Mouse (Mus musculus) forebrain, embryonic 10.5 days (tissue): ENCODE measurements around the gene Gm44790. TPM values are rescaled to one million over a fixed set of nuclear protein-coding genes. Genes with fewer than 3 reads are reported as not detected.

Experiments used
- DNase-seq: peaks from one replicate; pipeline ENCODE4 v3.0.0-alpha.2; 2017; ENCODE audit warnings: low spot score; ENCODE audit errors: extremely low spot score
- H3K27ac ChIP-seq: fragments of 300-500 bp; sonication (generic); 2 replicates; pipeline ENCODE4 v1.5.1; 2016; ENCODE audit warnings: mild to moderate bottlenecking
- H3K27me3 ChIP-seq: fragments of 300-500 bp; sonication (generic); 2 replicates; pipeline ENCODE4 v1.6.1; 2016; ENCODE audit warnings: mild to moderate bottlenecking; ENCODE audit not compliant: poor library complexity, severe bottlenecking
- H3K36me3 ChIP-seq: fragments of 300-500 bp; sonication (generic); replicated peaks from 2 replicates; pipeline ENCODE4 v1.6.1; 2016; ENCODE audit warnings: mild to moderate bottlenecking, moderate library complexity
- H3K4me1 ChIP-seq: fragments of 300-500 bp; sonication (generic); 2 replicates; pipeline ENCODE4 v1.6.1; 2016
- H3K4me3 ChIP-seq: fragments of 300-500 bp; sonication (generic); 2 replicates; pipeline ENCODE4 v1.5.1; 2016; ENCODE audit warnings: mild to moderate bottlenecking, moderate library complexity
- H3K9me3 ChIP-seq: fragments of 300-500 bp; sonication (generic); 2 replicates; pipeline ENCODE4 v1.6.1; 2016; ENCODE audit warnings: mild to moderate bottlenecking, moderate library complexity
- WGBS: fragments of 180-500 bp; shearing (Covaris S2); methylation state at CpG from one replicate; pipeline ENCODE4 v1.1.7; 2016; 5-methylcytosine and 5-hydroxymethylcytosine counted together
- polyA plus RNA-seq: library from polyadenylated mRNA; unstranded; fragments of >200 nt; fragmentation: Nextera tagmentation; extraction: Ambion mirVana; gene quantifications from 2 replicates; pipeline ENCODE4 v1.2.1, GENCODE M21; 2016

The Gm44790 gene
- polyA plus RNA-seq, 1 experiment from 2014 or later = 0.83 TPM

DNA sequence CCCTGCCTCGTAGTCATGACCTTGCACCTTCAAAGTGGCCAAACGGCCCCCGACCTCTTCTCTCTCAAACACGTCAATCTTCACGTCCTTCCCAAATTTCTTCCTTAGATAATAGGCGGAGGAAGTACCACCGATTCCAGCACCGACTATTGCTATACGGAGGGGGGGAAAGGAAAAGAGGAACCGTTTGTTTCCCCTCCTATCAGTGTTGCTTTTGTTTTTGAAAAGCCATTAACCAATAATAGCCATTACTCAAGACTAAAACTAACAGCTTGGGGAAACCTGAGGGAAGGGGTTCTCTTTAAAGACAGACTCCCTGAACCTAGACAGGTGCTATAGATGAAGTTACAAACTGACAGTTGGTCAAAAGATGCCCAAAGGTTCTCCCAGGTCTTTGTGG lies 30.5 kb upstream of the Gm44790 start:
- peaks cover 34% of the 10 kb centered on the region for H3K4me1 ChIP-seq
- WGBS = 47% methylated on average over 10 of the region's 10 CpGs

DNA sequence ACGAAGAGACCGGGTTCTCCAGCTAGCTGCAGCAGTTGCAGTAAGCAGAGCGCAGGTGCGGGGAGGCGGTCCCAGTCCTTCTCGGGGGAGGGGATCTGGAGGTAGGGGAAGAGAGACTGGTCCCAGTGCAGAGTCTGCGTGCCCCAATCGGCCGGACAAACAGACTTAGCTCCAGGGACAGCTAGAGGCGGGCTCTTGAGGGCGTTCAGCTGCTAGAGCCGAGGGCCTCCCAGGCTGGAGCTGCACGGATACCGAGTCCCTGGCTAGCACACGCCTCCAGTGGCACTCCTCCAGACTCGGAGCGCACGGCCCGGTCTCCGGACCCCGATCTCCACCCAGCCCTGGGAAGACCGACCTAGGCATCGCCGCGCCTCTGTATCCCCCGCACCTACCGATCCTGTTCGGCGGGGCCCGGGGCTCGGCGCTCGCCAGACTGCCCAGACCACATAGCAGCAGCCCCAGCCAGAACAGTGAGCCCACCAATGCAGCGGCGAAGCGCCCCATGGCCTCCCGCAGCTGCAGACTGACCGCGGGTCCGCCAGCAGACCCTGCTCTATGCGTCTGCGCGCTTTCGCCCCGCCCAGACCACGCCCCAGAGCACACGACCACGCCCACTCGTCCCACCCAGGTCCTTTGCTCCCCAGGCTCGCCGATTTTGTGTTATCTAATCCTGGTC lies 29.7 kb upstream of the Gm44790 start, which contains the start of gene Pcyox1:
Gene Pcyox1 (minus strand): TSS at position 574 of the 676 bp plus-strand sequence.
- H3K27ac ChIP-seq = peak within 1 kb of the TSS; percentile 93
- peak within 1 kb of the TSS; percentile 94 for H3K4me3 ChIP-seq
- DNase-seq = peak; percentile 88
- H3K36me3 ChIP-seq = peaks cover 27% of the 10 kb centered on the region
- H3K27me3 ChIP-seq = peaks cover 16% of the 10 kb centered on the region
- under 1% methylated on average over 51 of the region's 51 CpGs for WGBS
- H3K9me3 ChIP-seq = no peaks in the 10 kb centered on the region
- peaks cover 34% of the 10 kb centered on the region for H3K4me1 ChIP-seq

More for the DNA sequence above, 30.5 kb upstream of the Gm44790 start:
- peak overlapping the region; percentile 93 for H3K27ac ChIP-seq
- H3K4me3 ChIP-seq = peak overlapping the region; percentile 94
- no peaks in the 10 kb centered on the region for H3K9me3 ChIP-seq
- peaks cover 16% of the 10 kb centered on the region for H3K27me3 ChIP-seq
- H3K36me3 ChIP-seq = peaks cover 34% of the 10 kb centered on the region
- DNase-seq = no peak

DNA sequence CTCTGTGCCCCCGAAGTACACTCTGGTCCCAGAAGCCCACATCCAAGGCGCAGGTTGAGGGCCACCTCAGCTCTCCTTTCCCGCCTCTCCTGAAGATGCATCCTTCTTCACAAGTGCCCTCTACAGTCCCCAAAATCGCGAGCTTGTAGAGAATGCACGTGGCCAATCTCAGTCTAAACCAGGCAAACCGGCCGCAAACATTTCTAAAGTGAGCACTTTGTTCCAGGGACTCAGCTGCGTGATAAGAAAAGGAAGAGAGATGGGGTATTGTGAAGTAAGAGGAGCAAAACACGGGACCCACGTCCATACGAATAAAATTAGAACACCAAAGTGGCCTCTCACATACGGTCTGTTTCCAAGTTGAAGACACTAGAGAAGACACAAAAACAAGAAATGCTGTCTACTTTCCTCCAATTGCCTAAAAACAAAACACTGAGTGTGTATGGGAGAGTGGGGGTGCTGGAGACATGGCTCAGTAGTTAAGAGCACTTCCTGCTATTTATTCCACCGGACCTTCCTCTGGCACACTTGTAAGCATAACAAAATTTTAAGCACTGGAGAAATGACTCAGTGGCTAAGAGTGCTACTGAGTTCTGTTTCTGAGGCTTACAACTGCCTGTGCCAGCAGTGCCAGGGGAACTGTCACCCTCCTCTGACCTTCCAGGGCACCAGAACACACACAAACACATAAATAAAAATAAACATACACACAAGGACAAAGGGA lies 29.0 kb upstream of the Gm44790 start:
- DNase-seq = no peak
- Histone ChIP-seq H3K4me1 (peaks cover 34% of the 10 kb centered on the region), H3K36me3 (peaks cover 20% of the 10 kb centered on the region), H3K4me3 (peak overlapping the region; percentile 94), H3K27me3 (peaks cover 16% of the 10 kb centered on the region), H3K9me3 (no peaks in the 10 kb centered on the region), H3K27ac (peak overlapping the region; percentile 93)
- WGBS = 8% methylated on average over 14 of the region's 14 CpGs

DNA sequence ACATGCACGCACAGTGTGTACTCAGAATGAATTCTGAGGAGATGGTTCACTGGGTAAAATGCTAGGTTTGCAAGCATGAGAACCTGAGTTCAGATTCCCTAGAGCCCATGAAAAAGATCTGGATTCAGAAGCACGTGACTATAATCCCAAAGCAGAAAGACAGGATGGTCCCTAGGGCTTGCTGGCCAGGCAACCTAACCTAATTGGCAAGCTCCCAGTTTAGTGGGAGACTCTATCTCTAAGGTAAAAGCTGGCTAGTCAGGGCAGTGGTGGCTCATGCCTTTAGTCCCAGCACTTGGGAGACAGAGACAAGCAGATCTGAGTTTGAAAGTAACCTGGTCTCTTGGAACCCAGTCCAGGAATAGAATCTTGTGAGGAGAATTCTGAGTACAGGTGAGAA lies 27.5 kb upstream of the Gm44790 start:
- no peak for DNase-seq
- Histone ChIP-seq H3K27me3 (peaks cover 16% of the 10 kb centered on the region), H3K27ac (no peak overlapping the region), H3K36me3 (peaks cover 6% of the 10 kb centered on the region), H3K4me1 (peaks cover 34% of the 10 kb centered on the region), H3K9me3 (no peaks in the 10 kb centered on the region), H3K4me3 (no peak overlapping the region)
- 88% methylated on average over 2 of the region's 2 CpGs for WGBS

DNA sequence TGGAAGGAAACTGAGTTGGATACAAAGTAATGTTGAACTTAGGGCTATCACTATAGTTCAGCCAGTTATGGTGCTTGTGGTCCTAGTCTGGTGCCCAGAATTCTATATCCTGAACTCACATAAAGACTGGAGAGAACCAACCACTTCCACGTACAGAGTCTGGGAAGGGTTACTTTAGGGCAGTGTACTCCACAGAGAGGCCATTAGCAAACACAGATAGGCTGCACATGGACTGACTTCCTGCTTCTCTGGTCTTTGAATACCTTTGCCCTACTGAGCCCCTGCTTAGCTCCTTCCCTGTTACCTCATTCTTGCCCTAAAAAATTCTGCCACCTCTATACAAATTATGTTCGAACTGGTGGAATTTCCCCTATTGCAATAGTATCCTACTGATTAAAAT lies 26.5 kb upstream of the Gm44790 start:
- Histone ChIP-seq H3K4me1 (peaks cover 31% of the 10 kb centered on the region), H3K27me3 (peaks cover 16% of the 10 kb centered on the region), H3K36me3 (no peaks in the 10 kb centered on the region), H3K4me3 (no peak overlapping the region), H3K27ac (no peak overlapping the region), H3K9me3 (no peaks in the 10 kb centered on the region)
- WGBS = 86% methylated on average over 2 of the region's 2 CpGs
- no peak for DNase-seq

DNA sequence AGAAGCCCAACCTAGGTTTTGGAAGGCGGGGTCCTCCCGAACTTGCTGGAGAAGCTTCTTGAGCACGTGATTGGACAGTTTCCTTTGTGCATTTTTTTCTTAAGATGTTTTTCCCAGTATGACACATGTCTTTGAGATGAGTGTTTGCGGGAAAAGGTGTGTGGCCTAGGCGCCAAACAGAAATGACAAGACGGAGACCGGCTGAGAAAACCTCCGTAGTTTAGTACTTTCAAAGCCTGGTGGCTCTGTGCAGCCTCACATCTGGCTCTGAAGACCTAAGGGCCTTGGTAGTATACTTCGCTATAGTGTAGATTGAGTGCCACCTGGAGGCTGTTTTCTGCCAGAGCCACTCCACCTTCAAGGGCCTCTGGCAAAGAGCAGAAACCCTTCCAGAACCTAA lies 25.5 kb upstream of the Gm44790 start:
- peaks cover 24% of the 10 kb centered on the region for H3K4me1 ChIP-seq
- peak overlapping the region; percentile 37 for H3K4me3 ChIP-seq

DNA sequence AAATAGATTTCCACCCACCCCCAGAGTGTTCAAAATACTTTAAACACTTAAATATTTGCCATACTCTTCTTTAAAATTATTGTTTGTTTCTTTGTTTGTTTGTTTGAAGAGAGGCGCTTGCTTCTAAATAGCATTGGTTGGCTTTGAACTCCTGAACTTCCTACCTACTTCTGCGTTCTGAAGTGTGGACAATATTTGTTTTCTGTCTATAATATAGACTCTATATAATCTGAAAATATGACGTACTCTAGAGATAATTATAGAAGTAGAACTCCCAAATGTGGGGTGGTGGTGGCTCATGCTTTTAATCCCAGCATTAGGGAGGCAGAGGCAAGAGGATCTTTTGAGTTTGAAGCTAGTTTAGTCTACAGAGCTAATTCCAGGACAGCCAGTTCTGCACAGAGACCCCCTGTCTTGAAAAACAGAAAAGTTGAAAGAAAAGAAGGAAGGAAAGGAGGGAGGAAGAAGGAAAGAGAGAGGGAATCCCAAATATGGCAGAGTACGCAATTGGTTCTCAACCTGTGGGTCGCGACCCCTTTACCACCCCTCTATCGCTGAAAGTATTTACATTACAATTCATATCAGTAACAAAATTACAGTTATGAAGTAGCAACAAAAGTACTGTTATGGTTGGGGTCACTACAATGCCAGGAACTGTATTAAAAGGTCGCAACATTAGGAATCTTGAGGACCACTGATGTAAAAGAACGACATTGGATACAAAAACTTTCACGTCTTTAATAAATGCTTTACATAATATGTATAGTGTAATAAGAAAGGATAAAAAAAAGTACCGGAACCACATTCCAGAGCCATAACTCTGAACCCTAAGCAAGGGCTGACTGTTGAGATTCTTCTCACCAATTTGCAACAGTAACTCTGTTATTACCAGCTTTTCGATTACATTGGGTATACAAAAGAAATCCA lies 23.5 kb upstream of the Gm44790 start:
- H3K9me3 ChIP-seq = no peaks in the 10 kb centered on the region
- WGBS = 40% methylated on average over 12 of the region's 12 CpGs
- H3K4me1 ChIP-seq = peaks cover 22% of the 10 kb centered on the region
- H3K4me3 ChIP-seq = peak overlapping the region; percentile 70
- DNase-seq = no peak
- H3K27ac ChIP-seq = peak overlapping the region; percentile 98
- H3K36me3 ChIP-seq = peaks cover 18% of the 10 kb centered on the region
- peaks cover 12% of the 10 kb centered on the region for H3K27me3 ChIP-seq

More for the DNA sequence above, 25.5 kb upstream of the Gm44790 start:
- H3K36me3 ChIP-seq = no peaks in the 10 kb centered on the region
- peak; percentile 68 for DNase-seq
- H3K9me3 ChIP-seq = no peaks in the 10 kb centered on the region
- WGBS = 7% methylated on average over 9 of the region's 9 CpGs
- peaks cover 16% of the 10 kb centered on the region for H3K27me3 ChIP-seq
- H3K27ac ChIP-seq = peak overlapping the region; percentile 36; the same call in 1 of the 2 replicates

DNA sequence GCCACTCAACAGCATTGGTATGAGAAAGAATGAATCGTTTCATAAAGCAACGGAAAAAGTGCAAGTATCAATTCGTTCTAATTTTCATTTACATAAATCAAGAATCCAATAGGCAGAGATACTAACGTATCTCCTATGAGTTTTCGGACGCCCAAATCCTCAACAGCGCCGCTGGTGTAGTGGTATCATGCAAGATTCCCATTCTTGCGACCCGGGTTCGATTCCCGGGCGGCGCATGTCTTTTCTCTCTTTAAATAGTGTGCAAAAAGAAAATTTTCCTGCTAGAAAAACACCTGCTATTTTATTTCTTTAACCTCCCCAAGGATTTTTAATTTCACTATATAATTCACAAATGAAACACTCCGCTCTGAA lies 22.7 kb upstream of the Gm44790 start:
- DNase-seq = peak; percentile 88
- H3K9me3 ChIP-seq = no peaks in the 10 kb centered on the region
- H3K4me3 ChIP-seq = peak overlapping the region; percentile 70
- 1% methylated on average over 15 of the region's 15 CpGs for WGBS
- H3K4me1 ChIP-seq = peaks cover 22% of the 10 kb centered on the region
- H3K27ac ChIP-seq = peak overlapping the region; percentile 98
- peaks cover 4% of the 10 kb centered on the region for H3K27me3 ChIP-seq
- peaks cover 25% of the 10 kb centered on the region for H3K36me3 ChIP-seq

DNA sequence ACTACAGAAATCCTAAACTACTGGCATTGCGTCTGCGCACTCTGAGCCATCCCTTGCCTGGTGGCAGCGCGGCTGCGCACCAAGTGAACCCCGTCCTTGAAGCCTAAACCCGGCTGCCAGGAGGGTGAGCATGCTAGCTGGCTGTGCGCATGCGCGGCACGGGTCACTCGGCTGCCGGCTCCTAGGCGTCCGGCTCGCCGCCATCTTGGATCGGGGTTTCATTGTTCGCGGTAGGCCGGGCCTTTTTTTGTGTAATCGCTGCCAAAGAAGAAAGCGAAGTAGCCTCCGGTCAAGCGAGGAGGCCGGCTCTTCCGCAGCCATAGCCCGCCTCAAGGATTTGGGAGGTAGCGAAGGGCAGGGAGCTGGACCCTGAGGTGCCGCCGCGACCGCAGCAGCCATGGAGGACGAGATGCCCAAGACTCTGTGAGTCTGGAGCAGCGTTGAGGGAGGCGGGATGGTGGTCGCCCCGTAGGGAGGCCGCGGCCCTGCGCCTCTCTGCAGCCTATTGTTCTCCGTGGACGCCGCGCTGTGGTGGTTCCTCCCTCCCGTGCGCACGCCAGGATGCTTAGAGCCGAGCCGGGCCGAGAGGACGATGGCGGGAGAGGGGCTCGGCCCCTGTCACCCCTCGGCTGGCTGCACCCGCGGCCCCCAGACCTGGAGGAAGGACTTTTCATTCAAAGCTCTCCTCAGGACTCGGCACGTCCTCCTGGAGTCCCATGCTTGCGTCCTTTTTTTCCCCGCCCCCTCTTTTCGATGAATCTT lies 22.2 kb upstream of the Gm44790 start, which contains the start of gene Tia1:
Gene Tia1 (plus strand): TSS at position 120 of the 762 bp plus-strand sequence.
- WGBS = under 1% methylated on average over 62 of the region's 62 CpGs
- peak within 1 kb of the TSS; percentile 98 for H3K27ac ChIP-seq
- H3K4me1 ChIP-seq = peaks cover 22% of the 10 kb centered on the region
- H3K27me3 ChIP-seq = no peaks in the 10 kb centered on the region; the same call in 1 of the 2 replicates
- H3K9me3 ChIP-seq = no peaks in the 10 kb centered on the region
- H3K4me3 ChIP-seq = peak within 1 kb of the TSS; percentile 70
- DNase-seq = peak; percentile 97
- H3K36me3 ChIP-seq = peaks cover 31% of the 10 kb centered on the region

DNA sequence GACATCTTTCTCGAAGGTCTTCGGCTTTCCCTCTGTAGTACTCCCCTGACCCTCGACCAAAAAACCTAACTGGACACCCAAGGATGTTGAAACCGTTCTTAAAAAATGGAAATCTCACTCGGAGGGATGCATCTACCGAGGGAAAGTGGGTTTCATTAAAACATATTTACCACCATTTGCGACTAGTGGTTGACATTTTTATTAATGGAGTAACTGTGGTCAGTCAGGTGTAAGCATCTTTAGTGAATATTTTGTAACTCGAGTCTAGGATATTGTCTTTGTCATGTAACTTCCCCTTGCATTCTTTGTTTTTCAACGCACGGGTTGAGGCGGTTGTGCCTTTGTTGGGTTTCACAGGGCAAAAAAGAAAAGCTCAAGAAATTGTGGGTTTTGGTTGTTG lies 21.5 kb upstream of the Gm44790 start:
- DNase-seq = peak; percentile 24
- Histone ChIP-seq H3K27ac (peak overlapping the region; percentile 98), H3K36me3 (peaks cover 38% of the 10 kb centered on the region), H3K4me3 (peak overlapping the region; percentile 70), H3K4me1 (peaks cover 22% of the 10 kb centered on the region), H3K27me3 (no peaks in the 10 kb centered on the region; the same call in 1 of the 2 replicates), H3K9me3 (no peaks in the 10 kb centered on the region)
- under 1% methylated on average over 11 of the region's 11 CpGs for WGBS

DNA sequence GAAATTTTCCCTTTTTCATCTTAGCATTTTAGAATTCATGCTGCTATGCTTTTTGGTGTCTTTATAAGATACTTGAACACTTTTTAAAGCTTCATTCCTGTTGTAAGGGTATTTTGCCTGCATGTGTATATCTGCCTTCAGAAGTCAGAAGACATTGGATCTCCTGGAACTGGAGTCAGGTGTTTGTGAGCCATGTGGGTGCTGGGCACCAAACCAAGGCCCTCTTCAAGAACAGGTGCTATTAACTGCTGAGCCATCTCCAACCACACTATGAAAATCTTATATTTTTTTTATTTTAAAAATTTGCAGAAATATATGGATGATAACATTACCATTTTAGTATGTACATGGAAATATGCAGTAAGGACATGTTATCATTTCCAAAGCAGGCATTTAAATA lies 20.2 kb upstream of the Gm44790 start:
- H3K4me3 ChIP-seq = peak overlapping the region; percentile 70
- no peaks in the 10 kb centered on the region for H3K27me3 ChIP-seq
- no peak for DNase-seq
- H3K4me1 ChIP-seq = peaks cover 16% of the 10 kb centered on the region
- H3K36me3 ChIP-seq = peaks cover 39% of the 10 kb centered on the region
- no peaks in the 10 kb centered on the region for H3K9me3 ChIP-seq
- peak overlapping the region; percentile 51; the same call in 1 of the 2 replicates for H3K27ac ChIP-seq

DNA sequence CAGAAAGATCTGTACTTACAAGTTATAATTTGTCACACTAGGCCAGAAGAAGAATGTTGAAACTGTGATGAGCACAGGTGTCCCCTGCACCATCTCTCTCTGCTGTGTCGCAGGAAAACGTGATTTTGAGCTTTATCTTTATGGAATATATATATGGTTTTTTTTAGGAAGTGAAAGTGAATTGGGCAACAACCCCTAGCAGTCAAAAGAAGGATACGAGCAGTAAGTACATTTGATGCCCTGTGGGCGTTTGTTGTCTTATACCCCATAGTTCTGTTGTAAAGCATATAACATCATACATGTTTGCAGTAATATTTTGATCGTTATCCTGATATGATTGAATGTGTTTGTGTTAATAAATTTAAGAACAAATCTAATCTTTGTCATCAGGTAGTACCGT lies 7.7 kb upstream of the Gm44790 start:
- H3K9me3 ChIP-seq = no peaks in the 10 kb centered on the region
- WGBS = 92% methylated on average over 6 of the region's 6 CpGs
- peaks cover 98% of the 10 kb centered on the region for H3K36me3 ChIP-seq
- H3K4me1 ChIP-seq = no peaks in the 10 kb centered on the region
- no peak overlapping the region for H3K27ac ChIP-seq
- DNase-seq = no peak
- H3K27me3 ChIP-seq = no peaks in the 10 kb centered on the region
- no peak overlapping the region for H3K4me3 ChIP-seq
